Mouse (Mus musculus): Measurements from ENCODE around the gene Fau. TPM values are rescaled to one million over a fixed set of nuclear protein-coding genes. Genes with fewer than 3 reads are reported as not detected.

Fau gene
- polyA plus RNA-seq, 1 experiment from 2014 or later: 1,054 TPM

GRCm38 (mm10) chr19:6052516-6052915 is 5.1 kb upstream of the Fau start:
- Histone ChIP-seq H3K36me3 (ENCODE audit: control insufficient read depth, insufficient read depth, low read length) (peaks cover 82% of the 10 kb centered on the region), H3K9me3 (ENCODE audit: control insufficient read depth, low read length) (no peaks in the 10 kb centered on the region), H3K27ac (ENCODE audit: low read depth) (no peak overlapping the region), H3K4me3 (ENCODE audit: low read depth, low read length) (no peak overlapping the region), H3K4me2 (ENCODE audit: low read length) (no peak overlapping the region), H3K9ac (ENCODE audit: low read length) (no peak overlapping the region), H3K27me3 (replicated peaks; ENCODE audit: control insufficient read depth, insufficient read depth, low read length) (no peaks in the 10 kb centered on the region), H3K4me1 (replicated peaks; ENCODE audit: control insufficient read depth, insufficient read depth, low read length) (peaks cover 17% of the 10 kb centered on the region)
- 82% methylated on average over 7 of the region's 7 CpGs for whole genome bisulfite sequencing
- ATAC-seq (replicated peaks; ENCODE audit: low FRiP score, low TSS enrichment, low read depth) (no peak), DNase-seq (ENCODE audit: low spot score) (no peak)

DNA sequence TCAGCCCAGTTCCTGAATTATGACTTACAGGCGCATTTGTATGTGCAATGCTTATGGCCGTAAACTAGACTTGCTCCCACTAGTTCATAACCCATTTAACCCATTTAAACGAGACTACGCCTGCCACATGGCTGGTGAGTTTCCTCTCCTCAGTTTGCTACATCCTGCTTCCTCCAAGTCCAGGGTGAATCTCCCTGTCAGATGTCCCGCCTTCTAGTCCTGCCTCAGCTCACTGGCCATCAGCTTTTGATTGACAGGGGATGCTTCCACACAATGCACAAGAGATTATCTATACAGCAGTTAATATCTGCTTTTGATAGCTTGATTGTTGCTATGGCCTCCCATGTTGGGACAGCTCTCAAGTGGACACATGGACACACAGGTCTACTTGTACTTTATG is 3.3 kb upstream of the Fau start:
- no peaks in the 10 kb centered on the region for H3K27me3 ChIP-seq (replicated peaks; ENCODE audit: control insufficient read depth, insufficient read depth, low read length)
- WGBS: 81% methylated on average over 5 of the region's 5 CpGs
- no peak overlapping the region for H3K27ac ChIP-seq (ENCODE audit: low read depth)
- H3K4me3 ChIP-seq (ENCODE audit: low read depth, low read length): no peak overlapping the region
- H3K9me3 ChIP-seq (ENCODE audit: control insufficient read depth, low read length): no peaks in the 10 kb centered on the region
- no peak overlapping the region for H3K4me2 ChIP-seq (ENCODE audit: low read length)
- ATAC-seq (replicated peaks; ENCODE audit: low FRiP score, low TSS enrichment, low read depth): no peak
- peaks cover 16% of the 10 kb centered on the region for H3K4me1 ChIP-seq (replicated peaks; ENCODE audit: control insufficient read depth, insufficient read depth, low read length)
- no peak for DNase-seq (ENCODE audit: low spot score)
- no peak overlapping the region for H3K9ac ChIP-seq (ENCODE audit: low read length)
- H3K36me3 ChIP-seq (ENCODE audit: control insufficient read depth, insufficient read depth, low read length): peaks cover 81% of the 10 kb centered on the region

DNA sequence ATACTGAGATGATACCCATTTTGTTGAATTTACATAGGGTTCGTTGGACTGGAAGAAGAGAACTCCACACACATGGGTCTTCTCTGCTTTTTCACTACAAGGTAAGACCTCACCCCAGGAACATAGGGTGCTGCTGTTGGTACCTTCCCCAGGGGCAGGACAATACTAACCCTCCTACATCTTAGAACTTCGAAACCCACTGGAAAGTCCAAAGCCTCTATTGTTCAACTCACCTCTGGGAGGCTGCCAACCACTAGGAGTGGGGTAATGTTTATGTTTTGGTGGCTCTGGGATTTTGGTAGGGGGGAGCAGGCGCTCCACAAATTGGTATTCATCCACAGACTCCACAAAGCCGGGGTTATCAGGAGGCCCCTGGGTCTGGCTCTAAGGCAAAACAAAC is 948 bp upstream of the Fau start:
- Histone ChIP-seq H3K27me3 (replicated peaks; ENCODE audit: control insufficient read depth, insufficient read depth, low read length) (no peaks in the 10 kb centered on the region), H3K9ac (ENCODE audit: low read length) (peak overlapping the region; percentile 71), H3K4me1 (replicated peaks; ENCODE audit: control insufficient read depth, insufficient read depth, low read length) (peaks cover 16% of the 10 kb centered on the region), H3K4me3 (ENCODE audit: low read depth, low read length) (peak overlapping the region; percentile 92), H3K9me3 (ENCODE audit: control insufficient read depth, low read length) (no peaks in the 10 kb centered on the region), H3K27ac (ENCODE audit: low read depth) (no peak overlapping the region), H3K4me2 (ENCODE audit: low read length) (peak overlapping the region; percentile 89), H3K36me3 (ENCODE audit: control insufficient read depth, insufficient read depth, low read length) (peaks cover 64% of the 10 kb centered on the region)
- WGBS: 58% methylated on average over 4 of the region's 4 CpGs
- DNase-seq (ENCODE audit: low spot score) (no peak), ATAC-seq (replicated peaks; ENCODE audit: low FRiP score, low TSS enrichment, low read depth) (no peak)

DNA sequence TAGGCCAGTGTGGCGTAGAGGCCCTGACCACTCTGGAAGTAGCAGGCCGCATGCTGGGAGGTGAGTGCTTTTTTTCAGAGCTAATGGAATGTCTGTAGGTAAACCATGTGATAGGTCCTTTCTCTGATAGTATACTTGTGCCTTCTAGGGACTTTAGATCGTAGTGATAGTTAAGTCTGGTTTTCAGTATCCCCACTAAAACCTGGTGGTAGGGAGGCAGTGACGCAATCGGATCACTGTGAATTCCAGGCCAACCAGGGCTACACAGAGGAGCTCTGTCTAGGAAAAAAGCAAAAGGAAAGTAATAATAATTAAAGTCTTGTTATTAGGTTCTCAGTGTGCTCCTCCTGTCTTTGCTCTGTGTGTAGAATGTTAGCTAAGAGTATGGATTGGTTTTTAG is 869 bp downstream of the Fau start:
- Histone ChIP-seq H3K4me2 (ENCODE audit: low read length) (peak overlapping the region; percentile 94), H3K27me3 (replicated peaks; ENCODE audit: control insufficient read depth, insufficient read depth, low read length) (no peaks in the 10 kb centered on the region), H3K9ac (ENCODE audit: low read length) (peak overlapping the region; percentile 90), H3K4me1 (replicated peaks; ENCODE audit: control insufficient read depth, insufficient read depth, low read length) (peaks cover 28% of the 10 kb centered on the region), H3K9me3 (ENCODE audit: control insufficient read depth, low read length) (no peaks in the 10 kb centered on the region), H3K27ac (ENCODE audit: low read depth) (peak overlapping the region; percentile 74), H3K4me3 (ENCODE audit: low read depth, low read length) (peak overlapping the region; percentile 92), H3K36me3 (ENCODE audit: control insufficient read depth, insufficient read depth, low read length) (peaks cover 46% of the 10 kb centered on the region)
- ATAC-seq (replicated peaks; ENCODE audit: low FRiP score, low TSS enrichment, low read depth) (no peak), DNase-seq (ENCODE audit: low spot score) (no peak)
- 28% methylated on average over 5 of the region's 5 CpGs for WGBS

DNA sequence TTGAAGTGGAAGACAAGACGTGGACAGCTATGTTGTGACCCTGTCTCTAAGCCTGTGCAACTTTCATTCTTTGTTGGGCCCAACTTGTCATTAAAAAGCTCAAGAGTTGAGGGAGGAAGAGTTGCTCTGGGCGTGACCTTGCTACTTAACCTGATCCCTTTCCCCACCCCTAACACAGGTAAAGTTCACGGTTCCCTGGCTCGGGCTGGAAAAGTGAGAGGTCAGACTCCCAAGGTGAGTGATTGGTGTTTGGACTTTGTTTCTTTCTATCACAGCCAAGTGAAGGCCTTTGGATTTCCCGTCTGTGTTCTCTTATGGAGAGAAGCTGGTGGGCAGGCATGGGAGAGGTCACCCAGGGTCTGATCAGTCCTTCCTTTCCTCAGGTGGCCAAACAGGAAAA is 1.3 kb downstream of the Fau start:
- peaks cover 28% of the 10 kb centered on the region for H3K4me1 ChIP-seq (replicated peaks; ENCODE audit: control insufficient read depth, insufficient read depth, low read length)
- ATAC-seq (replicated peaks; ENCODE audit: low FRiP score, low TSS enrichment, low read depth) (no peak), DNase-seq (ENCODE audit: low spot score) (no peak)
- H3K27me3 ChIP-seq (replicated peaks; ENCODE audit: control insufficient read depth, insufficient read depth, low read length): no peaks in the 10 kb centered on the region
- WGBS: 80% methylated on average over 5 of the region's 5 CpGs
- H3K36me3 ChIP-seq (ENCODE audit: control insufficient read depth, insufficient read depth, low read length): peaks cover 41% of the 10 kb centered on the region
- peak overlapping the region; percentile 92 for H3K4me3 ChIP-seq (ENCODE audit: low read depth, low read length)
- H3K4me2 ChIP-seq (ENCODE audit: low read length): peak overlapping the region; percentile 94
- H3K9ac ChIP-seq (ENCODE audit: low read length): peak overlapping the region; percentile 90
- H3K27ac ChIP-seq (ENCODE audit: low read depth): no peak overlapping the region
- no peaks in the 10 kb centered on the region for H3K9me3 ChIP-seq (ENCODE audit: control insufficient read depth, low read length)

GRCm38 (mm10) chr19:6061021-6061533 is 3.4 kb downstream of the Fau start, which contains the start of gene Znhit2:
Gene Znhit2 (plus strand): TSS chr19:6061192.
- Histone ChIP-seq H3K27ac (ENCODE audit: low read depth) (peak within 1 kb of the TSS; percentile 81), H3K4me2 (ENCODE audit: low read length) (peak within 1 kb of the TSS; percentile 99), H3K36me3 (ENCODE audit: control insufficient read depth, insufficient read depth, low read length) (peaks cover 20% of the 10 kb centered on the region), H3K4me1 (replicated peaks; ENCODE audit: control insufficient read depth, insufficient read depth, low read length) (peaks cover 27% of the 10 kb centered on the region), H3K27me3 (replicated peaks; ENCODE audit: control insufficient read depth, insufficient read depth, low read length) (no peaks in the 10 kb centered on the region), H3K9ac (ENCODE audit: low read length) (peak within 1 kb of the TSS; percentile 81), H3K9me3 (ENCODE audit: control insufficient read depth, low read length) (no peaks in the 10 kb centered on the region), H3K4me3 (ENCODE audit: low read depth, low read length) (peak within 1 kb of the TSS; percentile 68)
- DNase-seq (ENCODE audit: low spot score) (peak; percentile 92), ATAC-seq (replicated peaks; ENCODE audit: low FRiP score, low TSS enrichment, low read depth) (peak; percentile 53)
- under 1% methylated on average over 54 of the region's 58 CpGs for WGBS

DNA sequence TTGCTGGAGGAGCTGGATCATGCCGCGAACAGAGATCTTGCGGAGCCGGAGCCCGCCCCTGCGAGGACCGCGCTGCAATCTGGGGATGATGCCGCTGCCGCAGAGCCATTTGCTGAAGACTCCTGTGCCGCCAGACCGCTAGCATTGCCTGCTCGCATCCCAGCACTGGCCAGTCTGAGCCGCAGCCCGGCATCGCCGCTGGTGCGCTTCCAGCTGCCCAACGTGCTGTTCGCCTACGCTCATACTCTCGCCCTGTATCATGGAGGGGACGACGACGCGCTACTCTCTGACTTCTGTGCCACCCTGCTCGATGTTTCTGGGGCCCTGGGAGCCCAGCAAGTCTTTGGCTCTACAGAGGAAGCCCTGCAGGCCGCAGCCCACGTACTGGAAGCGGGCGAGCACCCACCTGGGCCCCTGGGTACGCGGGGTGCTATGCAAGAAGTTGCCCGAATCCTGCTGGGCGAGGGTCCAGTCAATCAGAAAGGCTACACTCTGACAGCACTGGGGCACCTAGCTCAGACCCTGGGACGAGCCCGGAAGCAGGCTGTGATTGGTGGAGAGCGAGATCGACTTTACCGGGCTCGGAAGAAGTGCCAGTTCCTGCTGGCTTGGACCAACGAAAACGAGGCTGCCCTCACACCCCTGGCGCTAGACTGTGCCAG is 4.1 kb downstream of the Fau start:
- Histone ChIP-seq H3K4me1 (replicated peaks; ENCODE audit: control insufficient read depth, insufficient read depth, low read length) (peaks cover 26% of the 10 kb centered on the region), H3K9me3 (ENCODE audit: control insufficient read depth, low read length) (no peaks in the 10 kb centered on the region), H3K4me2 (ENCODE audit: low read length) (peak overlapping the region; percentile 99), H3K27me3 (replicated peaks; ENCODE audit: control insufficient read depth, insufficient read depth, low read length) (no peaks in the 10 kb centered on the region), H3K36me3 (ENCODE audit: control insufficient read depth, insufficient read depth, low read length) (peaks cover 15% of the 10 kb centered on the region), H3K9ac (ENCODE audit: low read length) (peak overlapping the region; percentile 81), H3K4me3 (ENCODE audit: low read depth, low read length) (peak overlapping the region; percentile 68), H3K27ac (ENCODE audit: low read depth) (peak overlapping the region; percentile 81)
- ATAC-seq (replicated peaks; ENCODE audit: low FRiP score, low TSS enrichment, low read depth) (no peak), DNase-seq (ENCODE audit: low spot score) (peak; percentile 74)
- WGBS: 2% methylated on average over 44 of the region's 44 CpGs

DNA sequence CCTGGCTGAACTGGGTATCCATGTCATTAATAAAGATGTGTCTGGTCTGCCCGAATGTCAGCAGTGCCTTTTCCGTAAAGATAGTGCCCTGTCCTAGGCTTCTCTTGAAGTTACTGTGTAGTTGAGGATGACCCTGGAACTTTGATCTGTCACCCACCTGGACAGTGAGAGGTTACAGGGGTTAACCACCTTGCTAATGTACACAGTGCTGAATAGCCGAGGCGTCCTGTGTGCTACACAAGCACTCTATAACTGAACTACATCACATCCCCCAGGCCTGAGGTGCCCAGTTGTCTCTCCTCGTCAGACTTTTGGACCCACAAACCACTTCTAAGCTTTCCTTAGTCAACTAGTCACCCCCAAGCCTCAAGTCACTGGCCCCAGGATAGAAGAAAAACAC is 4.8 kb downstream of the Fau start:
- Histone ChIP-seq H3K4me1 (replicated peaks; ENCODE audit: control insufficient read depth, insufficient read depth, low read length) (peaks cover 29% of the 10 kb centered on the region), H3K27me3 (replicated peaks; ENCODE audit: control insufficient read depth, insufficient read depth, low read length) (no peaks in the 10 kb centered on the region), H3K9me3 (ENCODE audit: control insufficient read depth, low read length) (no peaks in the 10 kb centered on the region), H3K27ac (ENCODE audit: low read depth) (peak overlapping the region; percentile 81; the same call in 1 of the 2 replicates), H3K9ac (ENCODE audit: low read length) (peak overlapping the region; percentile 81), H3K36me3 (ENCODE audit: control insufficient read depth, insufficient read depth, low read length) (peaks cover 15% of the 10 kb centered on the region), H3K4me2 (ENCODE audit: low read length) (peak overlapping the region; percentile 99), H3K4me3 (ENCODE audit: low read depth, low read length) (peak overlapping the region; percentile 68)
- WGBS: 47% methylated on average over 5 of the region's 5 CpGs
- no peak for ATAC-seq (replicated peaks; ENCODE audit: low FRiP score, low TSS enrichment, low read depth)
- DNase-seq (ENCODE audit: low spot score): no peak

- Histone ChIP-seq H3K4me1 (replicated peaks; ENCODE audit: control insufficient read depth, insufficient read depth, low read length) (peaks cover 29% of the 10 kb centered on the region), H3K4me3 (ENCODE audit: low read depth, low read length) (no peak overlapping the region)
- whole genome bisulfite sequencing: 95% methylated on average over 6 of the region's 6 CpGs
Observed at GRCm38 (mm10) chr19:6063081-6063480, 5.4 kb downstream of the Fau start.

More at GRCm38 (mm10) chr19:6063081-6063480, 5.4 kb downstream of the Fau start:
- ATAC-seq (replicated peaks; ENCODE audit: low FRiP score, low TSS enrichment, low read depth) (no peak), DNase-seq (ENCODE audit: low spot score) (no peak)
- Histone ChIP-seq H3K9ac (ENCODE audit: low read length) (no peak overlapping the region), H3K36me3 (ENCODE audit: control insufficient read depth, insufficient read depth, low read length) (peaks cover 15% of the 10 kb centered on the region), H3K4me2 (ENCODE audit: low read length) (no peak overlapping the region), H3K27me3 (replicated peaks; ENCODE audit: control insufficient read depth, insufficient read depth, low read length) (no peaks in the 10 kb centered on the region), H3K9me3 (ENCODE audit: control insufficient read depth, low read length) (no peaks in the 10 kb centered on the region), H3K27ac (ENCODE audit: low read depth) (no peak overlapping the region)

Data from intestine, embryonic 14.5 days (tissue).